Mouse (Mus musculus) layer of hippocampus, postnatal 14 days (tissue): ENCODE data around the gene Ppp1r2. TPM values are rescaled to one million over a fixed set of nuclear protein-coding genes. Genes with fewer than 3 reads are reported as not detected.

Experiments used
- DNase-seq, 2 experiments: peaks; one replicate each; pipeline ENCODE4 v3.0.0; 2021 to 2022; ENCODE audit warnings: low spot score in 2 of 2, mixed read lengths in 1 of 2
- microRNA-seq, 2 experiments: library from miRNA; unstranded; fragments of <30 nt; microRNA quantifications; one replicate each; pipeline ENCODE4 v1.2.0; 2021
- total RNA-seq, 2 experiments: library from RNA; stranded (reverse); gene quantifications; 2 replicates each; pipeline ENCODE4 v1.2.3; 2021

The Ppp1r2 gene
- total RNA-seq, 2 experiments from 2014 or later, result 74.8 to 75.6 TPM

GRCm38 (mm10) chr16:31234808-31235456, 40.1 kb downstream of the Ppp1r2 start:
- DNase-seq, result no peak

- no peak for DNase-seq
Measured at GRCm38 (mm10) chr16:31234356-31234755, 40.7 kb downstream of the Ppp1r2 start.

DNA sequence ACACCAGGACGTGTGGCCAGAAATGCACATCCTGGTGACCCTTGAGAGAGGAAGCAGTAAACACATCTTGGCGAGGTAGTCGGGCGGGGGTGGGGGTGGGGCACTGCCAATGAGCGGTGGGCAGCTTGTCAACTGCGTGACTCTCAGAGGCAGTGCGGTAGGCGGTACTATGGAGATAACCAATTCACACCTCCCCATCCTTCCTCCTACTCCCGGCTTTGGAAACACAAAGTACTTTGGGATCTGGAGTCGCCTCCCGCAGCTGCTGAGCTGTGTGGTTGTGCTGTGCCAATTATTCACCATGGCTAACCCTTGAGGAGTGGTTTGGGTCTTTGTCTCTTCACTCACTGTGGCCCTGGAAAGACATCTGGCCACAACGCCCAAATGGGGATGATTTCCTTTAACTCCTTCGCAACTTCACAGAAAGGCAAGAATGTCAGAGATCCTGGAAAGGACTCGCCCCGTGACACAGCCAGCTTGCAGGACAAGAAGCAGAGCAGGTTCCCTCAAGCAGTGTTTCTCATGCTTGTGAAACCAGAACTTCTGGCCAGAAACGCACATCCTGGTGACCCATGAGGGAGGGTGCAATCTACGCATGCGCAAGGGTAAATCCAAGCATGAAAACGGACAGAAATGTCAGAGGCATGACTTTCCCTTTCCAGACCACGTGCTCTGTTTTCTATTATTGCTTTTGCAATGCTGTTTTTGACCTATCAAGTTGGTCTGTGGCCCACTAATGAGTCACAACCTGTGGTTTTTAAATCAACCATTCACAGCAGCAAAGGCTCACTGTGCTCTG, 41.3 kb downstream of the Ppp1r2 start:
- peak; percentile 54 to 62 for DNase-seq

- DNase-seq, result no peak
Measured at GRCm38 (mm10) chr16:31233167-31233498, 41.9 kb downstream of the Ppp1r2 start.

DNA sequence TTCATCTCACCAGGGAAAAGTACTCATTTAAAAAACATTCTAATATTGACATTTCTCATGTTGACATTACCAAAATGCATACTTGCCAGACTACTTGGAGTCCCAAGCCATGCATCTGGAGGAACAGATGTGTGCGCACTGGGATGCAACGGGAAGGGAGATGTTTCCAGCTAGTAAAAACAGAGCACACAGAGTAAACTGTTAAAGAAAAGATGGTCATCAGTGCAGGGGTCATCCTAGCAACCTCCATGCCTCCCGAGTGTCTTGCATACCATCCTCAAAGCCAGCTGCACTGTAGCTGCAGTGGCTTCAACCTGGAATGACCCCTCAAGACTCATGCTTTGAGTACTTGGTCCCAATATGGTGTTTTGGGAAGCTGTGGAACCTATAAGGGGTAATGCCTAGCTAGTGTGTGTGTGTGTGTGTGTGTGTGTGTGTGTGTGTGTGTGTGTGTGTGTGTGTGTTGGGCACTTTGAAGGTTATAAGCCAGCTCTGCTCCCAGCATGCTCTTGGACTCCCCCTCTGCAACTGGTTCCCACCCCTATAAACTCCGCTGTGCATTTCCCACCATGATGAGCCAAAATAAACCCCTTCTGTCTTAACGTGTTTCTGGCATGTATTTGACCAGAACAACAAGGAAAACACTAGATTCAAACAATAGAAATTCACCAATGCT, 42.4 kb downstream of the Ppp1r2 start:
- DNase-seq, result no peak

DNA sequence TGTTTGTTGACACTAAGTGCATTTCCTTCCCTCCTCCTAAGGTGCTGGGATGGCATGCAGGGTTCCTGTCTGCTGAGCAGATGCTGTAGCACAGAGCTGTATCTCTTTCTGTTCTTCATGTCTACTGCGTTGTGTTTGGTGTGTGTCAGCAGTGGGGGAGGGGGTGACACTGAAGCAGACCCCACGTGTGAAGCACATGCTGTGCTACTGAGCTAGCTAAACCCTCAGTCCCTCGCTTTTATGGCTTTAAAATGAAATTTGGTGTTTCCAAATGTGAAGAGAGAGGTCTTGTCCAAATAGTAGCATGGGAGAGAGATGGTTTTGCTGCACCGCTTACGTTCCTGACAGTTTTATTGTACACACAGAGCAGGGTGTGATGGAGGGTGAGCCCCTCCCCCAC, 43.5 kb downstream of the Ppp1r2 start:
- DNase-seq, result no peak

DNA sequence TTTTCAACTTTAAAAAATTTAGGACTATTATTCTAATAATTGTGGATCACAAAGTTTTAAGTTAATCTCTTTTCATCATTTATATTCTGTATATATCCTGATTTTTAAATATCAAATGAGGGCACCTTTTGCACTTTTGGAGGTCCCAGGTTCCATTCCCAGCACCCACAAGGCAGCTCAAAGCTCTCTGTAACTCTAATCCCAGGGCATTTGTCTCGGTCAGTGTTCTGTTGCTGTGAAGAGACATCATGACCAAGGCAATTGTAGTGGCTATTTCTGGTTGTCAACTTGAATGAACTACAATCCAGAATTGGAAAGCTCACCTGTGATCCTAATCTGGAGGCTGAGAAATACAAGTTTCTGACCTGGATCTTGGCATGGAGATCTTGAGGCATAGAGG, 47.3 kb downstream of the Ppp1r2 start:
- no peak for DNase-seq

- no peak for DNase-seq
Measured at GRCm38 (mm10) chr16:31215271-31215670, 59.8 kb downstream of the Ppp1r2 start.

DNA sequence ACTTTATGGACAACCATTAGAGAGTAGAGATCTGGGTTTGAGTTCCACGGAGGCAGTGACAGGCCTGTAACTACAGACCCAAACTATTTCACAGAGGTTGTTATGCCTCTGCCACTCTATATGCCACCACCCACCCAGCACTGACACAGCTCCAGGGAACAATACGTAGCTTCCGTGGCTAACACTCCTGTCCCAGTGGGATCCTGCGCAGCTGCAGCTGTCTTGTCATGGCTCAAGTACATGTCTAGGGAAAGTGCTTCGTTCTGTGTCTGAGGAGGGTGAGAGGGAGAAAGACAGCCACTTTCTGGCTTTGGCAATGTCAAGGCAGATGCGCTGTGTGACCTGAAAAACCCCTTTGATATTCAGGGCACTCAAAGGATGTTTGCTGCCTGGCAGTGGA, 61.6 kb downstream of the Ppp1r2 start:
- no peak for DNase-seq

DNA sequence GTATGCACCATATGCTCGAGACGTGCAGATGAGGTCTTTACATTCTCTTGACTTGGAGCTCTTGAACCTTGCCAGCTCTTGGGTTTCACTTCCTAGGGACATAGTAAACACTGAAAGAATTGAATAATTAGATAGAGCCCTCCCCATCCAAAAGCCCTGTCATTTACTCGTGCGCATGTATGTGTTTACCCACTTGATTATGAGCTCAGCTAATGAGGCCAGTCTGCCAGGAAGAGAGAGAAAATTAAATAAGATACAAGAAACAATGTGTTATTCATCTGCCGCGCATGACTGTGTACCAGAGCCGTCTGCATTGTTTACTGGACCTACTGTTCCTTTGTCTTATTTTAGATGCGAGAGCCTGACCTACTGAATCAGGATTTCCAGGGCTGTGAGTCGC, 63.6 kb downstream of the Ppp1r2 start:
- no peak for DNase-seq

DNA sequence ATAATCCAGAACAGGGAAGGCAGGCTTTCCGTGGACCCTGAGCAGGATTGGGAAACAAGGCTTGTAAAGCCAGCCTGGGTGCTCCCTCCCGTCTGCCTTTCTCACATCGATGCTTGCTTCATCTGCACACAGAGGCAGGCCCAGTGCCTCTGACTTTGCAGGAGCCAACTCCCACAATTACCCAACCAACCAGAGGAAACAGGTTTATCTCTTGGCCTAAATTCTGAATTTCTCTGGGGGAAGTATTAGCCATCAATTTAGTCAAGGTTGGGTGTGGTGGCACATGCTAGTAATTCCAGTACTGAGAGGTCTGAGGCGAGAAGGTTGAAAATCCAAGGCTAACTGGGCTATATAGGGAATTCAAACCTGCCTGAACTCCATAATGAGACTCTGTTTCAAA, 64.6 kb downstream of the Ppp1r2 start:
- no peak for DNase-seq

GRCm38 (mm10) chr16:31209911-31210310, 65.2 kb downstream of the Ppp1r2 start:
- no peak for DNase-seq

- no peak for DNase-seq
Measured at GRCm38 (mm10) chr16:31205726-31206125, 69.4 kb downstream of the Ppp1r2 start.

DNA sequence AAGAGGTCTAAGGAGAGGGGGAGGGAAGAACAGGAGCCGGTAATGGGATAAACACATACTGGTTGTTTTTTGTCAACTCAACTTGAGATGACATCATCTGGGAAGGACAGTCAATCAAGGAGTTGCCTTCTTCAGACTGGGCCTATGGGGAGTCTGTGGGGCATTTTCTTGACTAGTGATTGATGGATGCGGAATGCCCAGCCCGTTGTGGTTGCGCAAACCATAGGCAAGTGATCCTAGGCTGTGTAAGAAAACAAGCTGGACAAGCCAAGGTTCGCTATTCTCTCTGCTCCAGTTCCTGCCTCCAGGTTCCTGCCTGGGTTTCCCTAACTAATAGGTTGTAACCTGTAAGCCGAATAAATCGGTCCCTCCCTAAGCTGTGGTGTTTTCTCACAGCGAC, 69.9 kb downstream of the Ppp1r2 start:
- DNase-seq, result no peak

DNA sequence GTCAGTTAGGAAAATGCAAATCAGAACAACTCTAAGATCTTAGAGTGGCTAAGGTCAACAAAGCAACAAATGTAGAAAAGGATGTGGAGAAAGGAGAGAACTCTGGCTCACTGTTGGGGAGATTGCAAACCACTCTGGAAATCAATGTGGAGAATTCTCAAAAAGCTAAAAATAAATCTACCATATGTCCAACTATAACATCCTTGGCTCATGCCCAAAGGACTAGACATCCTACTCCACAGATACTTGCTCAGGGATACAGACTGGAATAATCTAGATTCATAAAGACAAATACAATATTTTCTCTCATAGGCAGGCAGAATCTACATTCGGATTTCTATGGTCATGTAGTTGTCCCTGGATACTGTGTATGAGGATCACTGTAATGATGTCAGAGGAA, 70.9 kb downstream of the Ppp1r2 start:
- no peak for DNase-seq

DNA sequence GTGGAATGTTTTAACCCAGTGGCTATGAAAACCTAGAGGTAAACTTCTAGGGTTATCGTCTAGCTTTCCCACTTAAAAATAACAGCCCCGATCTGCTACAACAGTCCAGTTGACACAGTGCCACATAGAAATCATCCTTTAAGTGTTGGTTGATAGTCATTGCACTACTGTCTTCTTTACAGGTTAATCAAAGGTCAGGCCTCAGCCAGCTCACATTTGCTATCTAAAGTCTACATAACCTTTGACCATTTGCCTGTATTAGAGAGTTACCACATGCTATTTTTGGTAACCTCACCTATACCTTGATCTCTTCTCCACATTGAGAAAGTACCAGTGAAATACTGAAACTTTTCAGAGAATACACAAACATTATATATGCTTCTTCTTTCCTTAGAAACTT, 73.4 kb downstream of the Ppp1r2 start:
- no peak for DNase-seq

Small RNA genes lying within 50 kb of the gene (microRNA-seq; reads per million reads assigned to microRNA genes)
- 0 reads per million in 2 experiments for gene Gm27415

Other genes starting within 250 kb of the Ppp1r2 start
- 10 to 100 TPM; 19.5 to 22.5 TPM for gene Xxylt1, start 193.8 kb downstream of the Ppp1r2 start, total RNA-seq
- 100 to 1,000 TPM; 102 to 116 TPM for gene Acap2, start 74.0 kb downstream of the Ppp1r2 start, total RNA-seq
- gene Apod, start 39.5 kb upstream of the Ppp1r2 start, total RNA-seq, result 10 to 100 TPM; 49.3 to 58.6 TPM
- gene Bdh1, start 147.0 kb upstream of the Ppp1r2 start, total RNA-seq, result 100 to 1,000 TPM; 206 to 224 TPM